Mouse (Mus musculus) CD4-positive helper T cell, adult 2 months (primary cell): ENCODE results near the gene G430095P16Rik.

Source experiments
- DNase-seq: peaks from one replicate; pipeline ENCODE4 v3.0.0-alpha.2; 2012; ENCODE audit warnings: low read depth, missing footprints, low spot score

Gene G430095P16Rik

DNA sequence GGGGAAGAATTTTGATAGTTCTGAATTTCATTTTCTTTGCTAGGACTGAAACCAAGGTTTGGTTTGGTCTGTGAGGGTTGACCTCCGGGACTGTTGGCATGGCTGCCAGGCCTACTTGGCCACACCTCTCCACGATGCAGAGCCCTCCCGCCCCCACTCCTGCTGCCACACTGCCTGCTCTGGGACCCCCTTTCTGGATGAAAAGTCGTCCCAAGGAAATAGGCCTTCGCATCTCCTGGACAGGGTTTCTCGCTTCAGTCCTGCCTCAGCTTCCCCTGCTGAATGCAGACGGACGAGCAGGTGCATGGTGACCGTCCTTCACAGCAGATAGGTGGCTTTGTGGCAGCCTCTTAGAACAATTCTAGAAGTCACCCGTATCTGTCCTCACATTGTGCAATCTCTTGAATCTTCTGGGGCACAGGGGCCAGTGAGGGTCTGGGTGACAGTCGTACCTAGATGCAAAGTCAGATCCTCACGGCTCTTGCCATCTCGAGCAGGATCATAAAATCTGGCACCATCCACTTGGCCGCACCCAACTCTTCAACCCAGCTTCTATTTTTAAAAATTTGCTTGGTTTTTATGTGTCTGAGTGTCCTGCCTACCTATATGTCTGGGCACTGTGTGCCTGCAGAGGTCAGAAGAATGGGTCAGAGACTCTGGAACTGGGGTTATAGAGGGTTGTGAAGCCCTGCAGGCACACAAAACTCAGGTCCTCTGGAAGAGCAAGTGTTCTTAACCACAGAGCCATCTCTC lies 45.7 kb downstream of the G430095P16Rik start:
- DNase-seq, result no peak

DNA sequence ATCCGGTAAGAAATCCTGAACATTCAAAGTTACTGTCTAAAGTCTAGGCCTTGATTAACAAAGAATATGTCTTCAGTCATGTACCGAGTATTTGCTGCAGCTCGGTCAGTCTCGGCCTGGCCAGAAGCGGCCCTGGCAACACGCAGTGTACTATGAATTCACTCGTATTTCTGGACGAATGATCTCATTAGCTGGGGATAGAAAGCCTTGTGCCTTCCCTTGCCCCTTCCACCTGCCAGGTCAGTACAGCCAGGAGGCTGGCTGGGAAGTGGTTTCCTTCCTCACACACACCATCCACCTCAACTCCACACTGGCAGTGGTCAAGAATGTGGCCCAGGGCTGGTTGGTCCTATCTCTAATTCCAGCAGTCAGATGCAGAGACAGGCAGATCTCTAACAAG lies 46.5 kb downstream of the G430095P16Rik start:
- no peak for DNase-seq

DNA sequence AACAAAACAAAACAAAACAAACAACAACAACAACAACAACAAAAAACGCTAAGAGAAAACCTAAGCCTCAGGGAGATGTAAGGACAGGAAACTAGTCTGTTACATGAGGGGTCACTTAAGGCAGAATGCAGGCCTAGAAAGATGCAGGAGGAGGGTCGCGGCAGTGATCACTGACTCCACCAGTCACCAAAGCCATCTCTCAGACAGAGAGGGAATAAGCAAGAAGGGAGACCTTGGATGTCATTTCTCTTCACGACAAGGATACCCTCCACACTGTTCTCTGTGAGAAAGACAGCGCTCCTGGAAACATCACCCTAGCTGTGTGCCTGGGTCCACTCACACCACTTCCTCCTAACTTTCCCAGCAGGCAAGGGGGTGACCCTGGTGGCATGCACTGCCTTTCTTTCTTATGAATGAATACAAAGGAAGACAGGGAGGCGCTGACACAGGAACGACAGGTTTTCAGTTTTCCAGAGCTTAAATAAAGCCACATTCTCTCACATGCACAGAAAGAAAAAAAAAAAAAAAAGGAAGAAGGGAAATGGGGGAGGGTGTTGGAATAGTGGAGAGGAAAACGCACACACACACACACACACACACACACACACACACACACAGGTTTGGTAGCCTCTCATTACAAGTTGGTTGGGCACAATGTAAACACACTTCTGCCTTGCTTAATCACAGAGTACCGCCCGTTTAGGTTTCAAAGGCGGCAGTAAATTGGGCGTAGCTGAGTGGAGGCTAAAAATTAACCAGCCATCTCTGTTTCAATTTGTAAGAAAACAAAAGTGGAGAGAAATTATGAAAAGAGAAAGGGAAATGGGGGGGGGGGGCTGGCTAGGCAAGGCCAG lies 47.5 kb downstream of the G430095P16Rik start:
- no peak for DNase-seq

DNA sequence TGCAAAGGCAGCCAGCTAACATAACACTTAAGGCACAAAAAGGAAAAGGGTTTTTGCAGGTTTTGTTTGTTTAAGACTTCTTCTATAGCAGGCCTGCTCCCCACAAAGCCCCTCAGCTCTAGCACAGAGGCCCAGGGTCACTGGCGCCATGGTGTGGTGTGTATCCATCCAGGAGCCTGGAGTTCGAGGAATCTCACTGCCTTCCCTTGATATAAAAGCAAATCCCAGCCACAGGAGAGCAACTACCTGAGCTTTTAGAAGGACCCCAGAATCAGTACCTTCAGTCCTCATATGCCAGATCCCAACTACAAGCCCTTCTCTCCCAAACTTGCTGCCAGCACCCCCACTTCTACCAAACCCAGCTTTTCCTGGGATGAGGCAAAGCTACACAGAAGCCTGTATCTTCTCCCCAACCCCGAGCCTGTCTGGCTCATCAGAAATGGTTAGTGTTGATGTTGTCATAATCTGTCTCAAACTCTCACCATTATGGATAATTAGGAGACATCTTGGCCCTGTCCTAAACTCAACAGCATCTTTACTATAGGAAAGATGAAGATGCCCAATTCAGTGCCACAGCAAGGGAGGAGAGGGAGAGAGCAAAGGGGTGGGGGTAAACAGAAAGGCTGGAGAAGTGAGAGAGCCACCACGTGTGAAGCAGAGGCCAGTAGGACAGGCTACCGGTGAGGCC lies 48.3 kb downstream of the G430095P16Rik start:
- DNase-seq, result no peak

DNA sequence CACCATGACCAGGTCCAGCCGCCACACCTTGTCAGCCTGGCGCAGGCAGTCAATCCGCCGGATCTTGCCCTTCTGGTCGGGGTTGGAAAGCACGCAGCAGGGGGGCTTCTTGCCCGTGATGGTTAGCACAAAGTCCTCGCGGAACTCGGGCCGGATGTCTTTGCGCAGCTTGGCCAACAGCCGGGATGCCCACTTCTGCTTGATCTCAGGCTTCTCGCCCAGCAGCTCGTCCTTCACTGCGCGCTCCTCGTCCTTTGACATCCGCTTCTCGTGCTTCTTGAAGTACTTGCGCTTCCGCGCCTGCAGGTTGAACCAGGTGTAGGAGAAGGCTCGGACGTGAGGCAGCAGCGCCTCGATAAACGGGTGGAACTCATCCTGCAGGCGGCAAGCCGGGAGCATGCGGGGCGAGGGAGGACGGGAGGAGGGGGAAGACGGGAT lies 49.2 kb downstream of the G430095P16Rik start:
- no peak for DNase-seq

DNA sequence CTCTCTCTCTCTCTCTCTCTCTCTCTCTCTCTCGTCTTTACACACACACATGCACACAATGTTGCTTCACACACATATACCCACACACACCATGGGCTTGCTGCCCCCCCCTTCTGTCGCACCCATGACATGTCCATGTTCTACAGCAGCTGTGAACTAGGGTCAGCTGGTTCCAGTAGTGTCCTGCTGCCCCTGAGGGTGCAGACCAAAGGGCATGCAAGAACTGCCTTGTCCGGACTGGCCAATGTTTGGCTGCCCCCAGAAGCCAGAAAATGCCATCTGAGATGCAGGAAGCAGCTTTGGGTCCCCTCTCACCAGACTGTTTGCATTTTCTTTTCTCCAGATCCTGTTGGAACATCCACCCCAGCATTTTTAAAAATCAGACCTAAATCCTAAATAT lies 49.8 kb downstream of the G430095P16Rik start:
- DNase-seq, result no peak

DNA sequence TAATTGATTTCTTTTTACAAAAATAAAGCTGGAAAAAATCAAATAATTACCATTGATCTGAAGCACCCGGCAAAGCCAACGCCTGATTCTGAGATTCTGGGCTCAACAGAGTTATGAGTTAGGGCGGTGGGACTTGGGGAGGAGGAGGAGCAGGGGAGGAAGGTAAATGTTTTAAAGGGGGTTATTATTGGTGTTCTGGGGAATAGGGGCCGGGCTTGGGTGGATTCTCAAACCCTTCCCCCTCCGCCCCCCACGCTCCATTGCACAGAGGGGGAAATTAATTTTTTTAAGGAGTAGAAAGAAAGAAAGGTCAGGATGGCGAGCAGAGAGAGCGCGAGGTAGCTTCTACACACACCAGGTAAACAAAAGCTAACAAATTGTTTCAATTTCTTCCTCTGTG lies 50.5 kb downstream of the G430095P16Rik start:
- DNase-seq, result no peak

DNA sequence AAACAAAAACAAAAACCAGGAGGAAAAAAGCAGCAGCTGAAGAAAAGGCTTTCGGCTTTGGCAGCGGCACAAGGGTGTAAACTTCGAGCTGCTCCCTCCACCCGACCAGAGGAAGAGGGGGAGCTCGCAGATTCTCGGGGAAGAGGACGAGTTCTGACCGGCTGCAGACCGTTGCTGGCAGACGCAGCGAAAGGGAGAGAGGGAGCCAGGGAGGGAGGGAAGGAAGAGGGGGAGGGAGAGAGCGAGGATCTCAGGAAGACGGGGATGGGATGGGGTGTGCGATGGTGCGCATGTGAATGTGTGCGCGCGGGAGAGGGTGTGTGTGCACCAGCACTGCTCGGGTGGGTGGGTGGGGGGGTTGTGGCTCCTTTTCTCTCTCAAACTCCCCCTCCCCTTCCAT lies 51.0 kb downstream of the G430095P16Rik start:
- DNase-seq, result no peak

DNA sequence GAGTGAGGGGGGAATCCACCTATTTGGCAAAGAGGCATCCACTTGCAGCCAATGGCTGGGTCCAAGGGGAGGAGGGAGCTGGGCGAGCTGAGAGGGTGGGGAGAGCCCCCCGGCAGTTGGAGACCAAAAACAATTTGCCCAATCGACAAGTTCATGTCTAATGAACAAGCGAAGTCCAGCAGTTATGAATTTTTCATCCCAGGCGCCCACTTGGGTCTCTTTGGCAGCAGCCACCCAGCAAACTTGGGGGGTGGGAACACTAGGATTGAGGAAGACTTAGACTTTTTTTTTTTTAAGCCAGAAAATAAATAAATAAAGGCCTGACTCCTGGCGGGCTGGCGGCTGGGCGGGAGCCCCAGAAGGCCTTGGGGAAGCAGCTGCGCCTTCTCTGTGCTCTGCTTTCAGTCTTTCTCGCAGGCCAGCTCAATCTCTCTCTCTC lies 51.7 kb downstream of the G430095P16Rik start:
- no peak for DNase-seq

DNA sequence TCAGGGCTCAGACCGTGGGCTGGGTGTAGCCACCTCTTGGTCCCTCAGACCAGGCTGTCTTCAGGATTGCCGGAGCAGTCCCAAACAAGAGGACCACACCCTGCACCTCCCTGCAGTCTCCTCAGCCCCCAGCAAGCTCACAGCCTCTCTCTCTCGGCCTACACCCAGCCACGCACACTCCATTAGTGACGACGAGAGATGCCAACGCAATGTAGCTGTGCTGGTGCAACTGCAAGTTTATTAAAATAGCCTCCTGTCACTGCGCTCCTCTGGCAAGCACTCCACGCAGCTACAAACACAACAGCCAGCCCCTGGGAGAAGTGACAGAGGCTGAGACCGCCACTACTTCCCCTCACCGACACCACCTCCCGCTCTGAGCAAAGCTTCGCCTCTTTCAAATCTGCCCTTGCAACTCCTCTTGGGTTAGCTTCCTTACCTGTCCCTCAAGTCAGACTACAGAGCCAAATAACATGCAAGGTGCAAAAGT lies 52.3 kb downstream of the G430095P16Rik start:
- DNase-seq, result no peak

DNA sequence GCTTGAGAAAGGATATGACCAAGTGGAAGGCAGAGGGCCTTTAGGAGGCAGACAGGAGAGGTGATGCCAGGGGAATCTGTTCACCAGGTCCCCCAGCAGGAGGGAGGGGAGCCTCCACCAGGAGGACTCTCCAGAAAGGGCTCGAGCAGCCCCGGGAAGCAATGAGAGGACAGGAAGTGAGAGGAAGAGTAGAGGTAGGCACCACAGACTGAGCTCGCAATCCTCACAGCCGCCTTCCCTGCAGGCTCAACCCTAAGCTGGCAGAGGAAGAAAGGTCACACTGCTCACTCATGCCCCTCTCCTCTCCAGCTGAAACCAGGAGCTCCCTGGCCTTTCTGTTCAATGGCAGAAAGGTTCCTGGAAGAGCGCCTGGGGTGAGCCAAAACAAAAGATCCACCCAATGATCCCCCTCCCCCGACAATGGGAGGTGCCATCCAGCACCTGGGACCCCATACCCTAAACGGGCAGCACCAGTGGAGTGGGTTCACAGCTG lies 52.9 kb downstream of the G430095P16Rik start:
- DNase-seq, result no peak
